Mouse (Mus musculus): ENCODE results near the gene Tmem94.
"Not testable (repeated sequence)": the region's sequence is repeated elsewhere in the genome, so short reads cannot be mapped to it uniquely, and the experiment has no call there.

Tmem94 gene

DNA sequence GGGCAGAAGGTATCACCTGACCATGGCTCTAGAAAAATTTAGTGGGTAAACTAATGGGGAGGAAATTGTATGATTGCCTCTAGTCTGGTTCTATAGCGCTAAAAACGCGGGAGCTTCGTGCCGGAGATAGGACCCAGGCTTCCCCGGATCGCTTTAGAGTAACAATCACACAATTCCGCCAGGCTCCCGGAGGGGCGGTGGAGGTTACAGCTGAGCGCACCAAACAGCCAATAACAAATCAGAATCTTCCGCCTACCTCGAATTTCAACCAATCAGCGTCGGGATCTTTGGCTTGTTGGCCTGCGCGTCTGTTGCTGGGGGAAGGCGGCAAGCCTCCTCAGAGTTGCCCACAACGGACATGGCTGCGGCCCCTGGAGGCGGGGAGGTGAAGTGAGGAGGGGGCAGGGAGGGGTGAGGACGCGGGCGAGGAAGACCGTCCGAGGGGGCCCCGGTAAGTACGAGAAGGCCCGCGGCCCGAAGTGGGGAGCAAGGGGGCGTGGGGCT is at the start of gene Tmem94:
TSS of gene Tmem94 (plus strand) at position 331 of the 504 bp plus-strand sequence.
- DNase-seq: peak; percentile 97

DNA sequence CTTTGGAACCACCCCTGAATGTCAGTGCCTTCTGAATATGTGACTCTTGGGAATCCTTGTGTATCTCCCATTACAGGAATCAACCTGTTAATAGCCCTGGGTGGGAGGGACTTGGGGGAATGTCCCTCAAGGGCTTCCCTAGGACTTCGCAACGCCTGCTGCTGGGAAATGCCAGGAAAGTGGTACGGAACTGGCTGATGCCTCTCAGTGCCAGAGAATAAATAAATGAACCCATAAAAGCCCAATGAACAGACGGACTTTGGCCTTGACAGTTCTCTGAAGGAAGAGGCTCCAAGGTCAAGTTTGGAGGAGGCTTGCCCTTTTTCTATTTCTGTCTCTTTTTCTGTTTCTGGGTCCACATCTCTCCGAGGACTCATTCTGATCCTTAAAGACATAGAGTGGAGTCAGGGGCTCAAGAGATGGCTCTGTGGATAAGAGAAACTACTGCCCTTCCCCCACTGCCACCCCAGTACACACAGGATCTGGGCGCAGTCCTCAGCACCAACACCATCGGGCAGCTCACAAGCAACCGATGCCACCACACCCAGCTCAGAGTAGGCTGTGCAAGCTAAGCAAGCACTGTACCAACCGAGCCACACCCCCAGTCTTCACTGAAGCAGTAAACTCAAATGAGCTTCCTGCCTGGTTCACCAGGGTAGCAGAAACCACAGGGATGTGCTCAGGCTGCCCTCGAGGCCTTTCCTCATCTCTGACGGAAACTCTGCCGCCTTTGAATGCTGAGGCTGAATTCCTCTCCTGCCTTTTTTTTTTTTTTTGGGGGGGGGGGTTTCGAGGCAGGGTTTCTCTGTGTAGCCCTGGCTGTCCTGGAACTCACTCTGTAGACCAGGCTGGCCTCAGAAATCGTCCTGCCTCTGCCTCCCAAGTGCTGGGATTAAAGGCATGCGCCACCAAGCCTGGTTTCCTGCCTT is 48.6 kb upstream of the Tmem94 start:
- no peak for DNase-seq

DNA sequence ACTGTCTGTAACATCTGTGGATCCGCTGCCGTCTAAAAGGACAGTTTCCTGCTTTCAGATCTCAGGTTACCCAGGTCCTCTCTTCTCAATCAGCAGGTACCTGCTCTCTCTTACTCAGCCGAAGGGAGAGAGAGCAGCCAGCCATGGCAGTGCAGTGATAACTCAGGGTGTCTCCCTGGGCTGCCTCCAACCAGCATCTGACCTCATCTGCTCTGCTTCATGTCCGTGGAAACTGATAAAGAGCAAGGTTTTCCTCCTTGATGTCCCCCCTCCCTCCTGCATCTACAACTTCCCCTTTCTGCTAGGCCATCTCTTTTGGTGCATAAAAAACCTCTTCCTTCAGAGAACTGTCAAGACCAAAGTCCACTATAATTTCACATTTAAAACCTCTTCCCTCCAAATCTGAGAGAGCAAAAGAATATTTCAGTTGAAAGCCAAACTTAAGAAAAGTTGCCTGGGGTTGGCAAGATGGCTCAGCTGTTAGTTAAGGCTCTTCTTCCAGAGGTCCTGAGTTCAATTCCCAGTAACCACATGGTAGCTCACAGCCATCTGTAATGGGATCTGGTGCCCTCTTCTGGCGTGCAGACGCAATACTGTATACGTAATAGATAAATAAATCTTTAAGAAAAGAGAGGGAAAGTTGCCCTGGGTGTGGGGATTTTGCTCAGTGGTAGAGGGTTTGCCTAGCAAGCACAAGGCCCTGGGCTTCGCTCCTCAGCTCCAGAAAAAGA is 47.4 kb upstream of the Tmem94 start:
- DNase-seq: no peak

DNA sequence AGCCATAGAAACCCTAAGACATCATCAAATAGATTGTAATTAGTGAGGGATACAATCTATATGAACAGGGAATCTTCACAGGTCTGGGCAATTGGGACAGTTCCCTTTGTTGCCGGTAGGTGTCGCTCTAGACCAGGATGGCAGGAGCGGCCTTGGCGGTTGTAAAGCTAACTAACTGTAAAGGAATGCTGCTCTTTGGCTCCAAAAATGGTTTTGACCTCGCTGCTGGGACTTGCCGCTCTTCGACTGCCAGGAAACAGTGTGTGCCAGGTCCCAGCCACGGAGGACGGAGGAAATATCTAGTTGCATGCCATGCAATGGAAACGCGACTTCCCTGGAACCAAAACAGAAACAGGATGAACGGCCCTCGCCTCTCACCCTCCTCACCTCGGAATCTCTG is 42.6 kb upstream of the Tmem94 start:
- DNase-seq: peak; percentile 85

GRCm38 (mm10) chr11:115723231-115723630 is 42.0 kb upstream of the Tmem94 start:
- no peak for DNase-seq

- DNase-seq: no peak
Observed at GRCm38 (mm10) chr11:115734041-115734686, 31.1 kb upstream of the Tmem94 start.

DNA sequence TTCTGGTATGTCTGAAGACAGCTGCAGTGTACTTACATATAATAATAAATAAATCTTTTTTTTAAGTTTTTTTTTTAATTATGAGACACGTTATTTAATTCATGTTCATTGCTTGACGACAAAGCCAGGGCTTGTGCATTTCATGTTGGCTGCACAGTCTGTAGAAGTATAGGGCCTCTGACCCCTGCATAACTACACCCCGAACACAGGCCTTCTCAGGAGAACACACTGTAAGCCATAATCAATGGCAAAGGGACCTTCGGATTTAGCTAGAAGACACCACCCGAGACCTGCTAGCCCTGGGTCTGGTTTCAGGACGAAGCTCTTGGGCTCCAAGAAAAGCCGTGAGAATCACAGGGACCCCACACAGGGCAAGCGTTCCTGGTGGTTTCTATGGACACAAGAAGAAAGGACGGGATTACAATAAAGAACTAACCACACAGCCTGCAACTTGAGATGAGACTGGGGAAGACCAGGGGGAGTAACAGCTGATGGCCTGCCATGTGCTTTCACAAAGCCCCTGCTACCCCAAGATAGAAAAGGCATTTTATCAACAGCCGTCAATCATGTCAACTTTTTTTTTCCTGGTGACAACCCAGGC is 27.5 kb upstream of the Tmem94 start:
- DNase-seq: no peak

DNA sequence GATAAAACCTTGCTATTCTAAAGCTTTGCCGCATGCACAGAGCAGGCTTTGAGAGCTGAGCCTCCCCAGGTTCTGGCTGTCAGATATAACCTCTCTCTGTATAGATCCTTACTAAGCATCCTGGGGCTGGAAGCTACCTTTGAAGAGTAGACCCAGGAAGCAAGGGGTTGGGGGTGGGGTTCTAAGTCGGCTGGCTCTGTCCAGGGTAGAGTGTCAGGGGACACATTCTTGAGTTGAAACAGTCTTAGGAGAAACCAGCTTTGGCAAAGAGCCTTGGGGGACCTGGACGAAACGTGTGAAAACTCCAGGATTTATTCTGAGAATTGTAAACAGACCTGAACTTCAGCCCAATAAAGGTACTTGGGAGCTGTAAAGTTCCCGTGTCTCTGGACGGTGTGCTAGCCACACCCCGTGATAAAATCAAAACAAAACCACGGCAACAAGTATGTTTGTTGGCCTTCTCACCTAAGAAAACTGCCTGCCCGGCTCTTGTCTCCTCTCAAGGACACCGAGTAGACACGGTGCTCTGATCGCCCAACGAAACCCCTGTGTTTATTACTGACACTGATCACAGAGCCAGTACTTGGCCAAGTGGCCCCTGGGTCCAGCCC is 26.9 kb upstream of the Tmem94 start:
- no peak for DNase-seq

DNA sequence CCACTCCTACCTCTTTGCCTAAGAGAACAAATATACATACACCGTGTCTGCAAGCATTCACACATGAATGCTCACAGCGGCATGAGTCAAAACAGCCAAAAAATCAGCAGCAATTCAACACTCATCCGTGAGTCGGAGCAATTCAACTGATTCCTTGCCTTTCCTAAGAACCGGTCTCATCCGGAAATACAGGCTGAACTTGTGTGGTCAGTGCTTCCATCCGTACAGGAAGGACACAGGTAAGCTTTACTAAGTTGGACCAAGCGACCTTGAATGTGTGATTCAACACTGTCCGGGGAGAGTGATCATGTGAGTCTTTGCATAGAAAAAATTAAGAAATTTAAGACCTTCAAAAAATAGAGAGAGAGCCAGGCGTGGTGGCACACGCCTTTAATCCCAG is 24.2 kb upstream of the Tmem94 start:
- no peak for DNase-seq

GRCm38 (mm10) chr11:115742926-115743325 is 22.3 kb upstream of the Tmem94 start:
- no peak for DNase-seq

- no peak for DNase-seq
Observed at GRCm38 (mm10) chr11:115744385-115744784, 20.8 kb upstream of the Tmem94 start.

DNA sequence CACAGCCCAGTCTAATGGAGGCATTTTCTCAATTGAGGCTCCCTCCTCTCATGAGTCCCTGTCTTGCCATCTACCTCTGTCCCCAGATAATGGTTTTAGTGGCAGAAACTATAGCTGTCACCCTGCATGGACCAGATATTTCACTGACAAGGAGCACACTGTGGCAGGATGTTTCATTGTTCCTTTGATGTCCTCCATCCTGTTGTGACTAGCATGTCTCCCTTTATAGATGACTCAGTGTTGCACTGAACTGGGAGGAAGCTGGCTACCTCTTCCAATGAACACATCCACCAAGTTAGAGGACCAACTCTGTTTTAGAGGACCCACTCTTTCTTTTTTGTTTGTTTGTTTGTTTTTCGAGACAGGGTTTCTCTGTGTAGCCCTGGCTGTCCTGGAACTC is 19.1 kb upstream of the Tmem94 start:
- DNase-seq: no peak

- no peak for DNase-seq
Observed at GRCm38 (mm10) chr11:115746762-115747161, 18.5 kb upstream of the Tmem94 start.

DNA sequence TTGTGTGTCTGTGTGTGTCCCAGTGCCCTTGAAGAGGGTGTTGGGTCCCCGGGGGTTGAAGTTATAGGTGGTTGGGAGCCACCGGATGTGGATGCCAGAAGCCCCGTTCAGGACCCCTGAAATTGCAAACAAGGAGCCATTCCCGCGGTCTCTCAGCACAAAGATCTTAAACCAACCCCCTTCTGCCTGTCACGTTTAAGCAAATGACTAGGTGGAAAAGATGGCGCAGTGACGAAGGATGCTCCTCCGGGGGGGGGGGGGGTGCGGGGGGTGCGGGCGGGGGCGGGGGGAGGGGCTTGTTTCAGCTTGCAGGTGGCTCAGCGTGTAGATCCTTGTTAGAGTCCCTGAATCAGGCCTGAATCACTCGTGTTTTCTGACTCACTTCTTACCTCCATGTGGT is 17.9 kb upstream of the Tmem94 start:
- no peak for DNase-seq

GRCm38 (mm10) chr11:115749834-115750233 is 15.4 kb upstream of the Tmem94 start:
- peak; percentile 34 for DNase-seq

DNA sequence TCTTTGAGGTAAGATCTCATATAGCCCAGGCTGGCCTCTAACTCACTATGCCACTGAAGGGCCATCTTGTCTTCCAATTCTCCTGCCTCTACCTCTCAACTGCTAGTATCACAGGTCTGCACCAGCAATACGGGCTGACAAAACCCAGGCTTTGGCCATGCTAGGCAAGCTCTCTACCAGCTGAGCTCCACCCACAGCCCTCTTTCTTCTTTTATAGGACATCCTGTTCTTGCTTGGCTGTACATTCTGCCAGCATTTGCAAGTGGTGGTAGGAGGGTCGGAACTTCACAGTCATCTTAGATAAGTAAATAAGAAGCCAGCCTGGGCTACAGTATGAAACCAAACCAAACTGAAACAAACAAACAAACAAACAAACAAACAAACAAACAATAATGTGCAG is 13.5 kb upstream of the Tmem94 start:
- DNase-seq: no peak

- DNase-seq: no peak
Observed at GRCm38 (mm10) chr11:115752653-115753052, 12.6 kb upstream of the Tmem94 start.

- DNase-seq: no peak
Observed at GRCm38 (mm10) chr11:115753485-115753884, 11.7 kb upstream of the Tmem94 start.

- not testable (repeated sequence) for DNase-seq
Observed at GRCm38 (mm10) chr11:115762176-115762575, 3.1 kb upstream of the Tmem94 start.

- no peak for DNase-seq
Observed at GRCm38 (mm10) chr11:115764698-115765097, 535 bp upstream of the Tmem94 start.

GRCm38 (mm10) chr11:115765607-115766141 is 441 bp downstream of the Tmem94 start:
- DNase-seq: no peak

DNA sequence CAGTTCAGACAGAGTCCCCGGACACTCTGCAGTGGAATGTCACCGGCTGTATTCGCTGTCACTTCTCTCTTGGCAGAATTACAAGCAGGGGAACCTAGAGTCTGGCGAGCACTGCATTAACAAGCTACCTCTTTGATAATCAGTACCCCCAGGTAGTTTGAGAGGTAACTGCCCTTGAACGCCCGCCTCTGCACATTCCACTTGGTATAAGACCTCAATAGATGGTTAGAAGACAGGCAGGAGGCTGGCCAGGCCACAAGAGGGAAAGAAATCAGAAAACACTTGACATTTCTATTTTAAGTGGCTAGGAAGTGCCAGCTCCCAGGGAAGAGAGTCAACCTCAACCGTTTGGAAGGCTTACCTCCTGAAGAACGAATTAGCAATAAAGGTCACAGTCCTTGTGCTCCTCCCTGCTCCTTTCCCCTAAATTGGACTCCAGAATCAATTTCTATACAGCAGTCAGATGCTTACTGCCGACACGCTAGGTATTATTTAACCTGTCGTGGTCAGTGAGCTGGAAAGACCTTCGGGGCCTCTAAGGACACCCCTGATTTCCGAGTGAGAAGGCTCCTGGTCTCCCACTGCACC is 1.2 kb downstream of the Tmem94 start:
- no peak for DNase-seq

All from cerebellum, adult 9-11 months (tissue).